Mouse (Mus musculus) adrenal gland, postnatal 10 days (tissue): ENCODE results near the gene 1700016D06Rik. TPM values are rescaled to one million over a fixed set of nuclear protein-coding genes. Genes with fewer than 3 reads are reported as not detected.

Source experiments
- DNase-seq: peaks from one replicate; pipeline ENCODE4 v3.0.0; 2021; ENCODE audit warnings: mixed read lengths
- long read RNA-seq, 2 experiments: library from polyadenylated mRNA; stranded (forward); transcript quantifications; one replicate each; pipeline ENCODE4 v2.0.0; 2021
- total RNA-seq, 2 experiments: library from RNA; stranded (reverse); gene quantifications; 2 replicates each; pipeline ENCODE4 v1.2.3; 2021

1700016D06Rik gene
- total RNA-seq: not detected
- long read RNA-seq, experiment 1: 0 reads
- long read RNA-seq, experiment 2: 0 reads

- no peak for DNase-seq
Measured at GRCm38 (mm10) chr8:11701033-11701362, at the start of gene 1700016D06Rik. Gene 1700016D06Rik (minus strand): TSS chr8:11701063.

- no peak for DNase-seq
Measured at GRCm38 (mm10) chr8:11749472-11749871, 48.6 kb upstream of the 1700016D06Rik start.

GRCm38 (mm10) chr8:11746850-11747600, 46.2 kb upstream of the 1700016D06Rik start:
- no peak for DNase-seq

GRCm38 (mm10) chr8:11743580-11743979, 42.7 kb upstream of the 1700016D06Rik start:
- no peak for DNase-seq

GRCm38 (mm10) chr8:11740857-11741256, 40.0 kb upstream of the 1700016D06Rik start:
- DNase-seq: no peak

- DNase-seq: no peak
Measured at GRCm38 (mm10) chr8:11739082-11739481, 38.2 kb upstream of the 1700016D06Rik start.

GRCm38 (mm10) chr8:11737096-11737495, 36.2 kb upstream of the 1700016D06Rik start:
- DNase-seq: no peak

- DNase-seq: no peak
Measured at GRCm38 (mm10) chr8:11735672-11736235, 34.9 kb upstream of the 1700016D06Rik start.

GRCm38 (mm10) chr8:11730271-11730940, 29.5 kb upstream of the 1700016D06Rik start:
- DNase-seq: no peak

- DNase-seq: peak; percentile 14
Measured at GRCm38 (mm10) chr8:11728482-11729295, 27.8 kb upstream of the 1700016D06Rik start.

- DNase-seq: peak; percentile 63
Measured at GRCm38 (mm10) chr8:11727651-11728481, 27.0 kb upstream of the 1700016D06Rik start, which contains the start of gene Arhgef7. Gene Arhgef7 (plus strand): TSS chr8:11727721.

GRCm38 (mm10) chr8:11727273-11727650, 26.4 kb upstream of the 1700016D06Rik start:
- peak; percentile 12 for DNase-seq

GRCm38 (mm10) chr8:11717194-11717593, 16.3 kb upstream of the 1700016D06Rik start:
- DNase-seq: no peak

- DNase-seq: peak; percentile 20
Measured at GRCm38 (mm10) chr8:11712244-11712643, 11.4 kb upstream of the 1700016D06Rik start.

- no peak for DNase-seq
Measured at GRCm38 (mm10) chr8:11710415-11710814, 9.6 kb upstream of the 1700016D06Rik start.

- no peak for DNase-seq
Measured at GRCm38 (mm10) chr8:11709542-11709941, 8.7 kb upstream of the 1700016D06Rik start.

GRCm38 (mm10) chr8:11708815-11709214, 8.0 kb upstream of the 1700016D06Rik start:
- no peak for DNase-seq

- no peak for DNase-seq
Measured at GRCm38 (mm10) chr8:11707701-11708100, 6.8 kb upstream of the 1700016D06Rik start.

GRCm38 (mm10) chr8:11705818-11706217, 5.0 kb upstream of the 1700016D06Rik start:
- peak; percentile 20 for DNase-seq

- DNase-seq: no peak
Measured at GRCm38 (mm10) chr8:11704716-11705420, 4.0 kb upstream of the 1700016D06Rik start.

GRCm38 (mm10) chr8:11703789-11704188, 2.9 kb upstream of the 1700016D06Rik start:
- no peak for DNase-seq
